Mouse (Mus musculus): ENCODE results near the gene Esr1. TPM values are rescaled to one million over a fixed set of nuclear protein-coding genes. Genes with fewer than 3 reads are reported as not detected.
A peak's percentile ranks its signal among the peaks of the same experiment; 100 is the strongest.

Gene Esr1
- total RNA-seq, 2 experiments from 2014 or later, result 20.8 to 26.0 TPM

DNA sequence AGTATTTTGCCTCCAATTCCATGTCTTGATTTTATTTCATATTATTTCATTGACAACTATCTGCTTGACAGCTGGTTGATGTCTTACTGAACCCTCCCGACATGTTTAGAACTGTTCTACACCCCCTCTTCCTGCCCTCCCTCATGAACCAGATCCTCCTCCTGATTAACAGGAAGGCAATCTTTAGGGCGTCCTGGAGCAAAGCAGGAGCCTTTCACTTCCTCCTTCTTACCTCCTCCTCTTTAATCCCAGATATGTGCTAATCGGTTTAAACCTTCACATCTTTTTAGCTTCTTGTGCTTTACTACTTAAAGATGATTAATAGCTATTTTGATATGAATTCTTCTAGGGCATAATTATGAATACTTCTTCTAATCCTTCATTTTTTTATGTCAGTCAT, 166.6 kb downstream of the Esr1 start:
- intact Hi-C loops (cut with DNase I; ENCODE audit: low total_unique reads), result no loop called here

DNA sequence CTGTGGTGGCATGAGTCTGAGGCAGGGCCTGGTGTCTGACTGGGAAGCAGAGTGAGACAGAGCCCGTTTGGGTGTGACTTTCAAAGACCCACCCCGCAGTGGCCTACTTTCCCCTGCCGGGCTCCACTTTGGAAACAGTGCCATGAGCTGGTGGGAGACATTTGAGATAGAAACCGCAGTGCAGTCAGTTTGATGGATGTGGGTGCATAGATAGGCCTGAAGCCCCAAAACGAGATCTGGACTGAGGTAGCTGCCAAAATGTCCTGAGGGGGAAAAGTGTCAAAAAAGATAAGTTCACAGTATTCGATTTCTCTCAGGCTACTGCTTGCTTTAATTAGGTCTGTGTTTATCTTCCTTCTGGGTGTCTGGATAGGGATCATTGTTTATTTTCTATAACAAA, 169.5 kb downstream of the Esr1 start:
- no peak for DNase-seq
- intact Hi-C loops (cut with DNase I; ENCODE audit: low total_unique reads), result no loop called here

More for the DNA sequence above, 166.6 kb downstream of the Esr1 start:
- no peak for DNase-seq

DNA sequence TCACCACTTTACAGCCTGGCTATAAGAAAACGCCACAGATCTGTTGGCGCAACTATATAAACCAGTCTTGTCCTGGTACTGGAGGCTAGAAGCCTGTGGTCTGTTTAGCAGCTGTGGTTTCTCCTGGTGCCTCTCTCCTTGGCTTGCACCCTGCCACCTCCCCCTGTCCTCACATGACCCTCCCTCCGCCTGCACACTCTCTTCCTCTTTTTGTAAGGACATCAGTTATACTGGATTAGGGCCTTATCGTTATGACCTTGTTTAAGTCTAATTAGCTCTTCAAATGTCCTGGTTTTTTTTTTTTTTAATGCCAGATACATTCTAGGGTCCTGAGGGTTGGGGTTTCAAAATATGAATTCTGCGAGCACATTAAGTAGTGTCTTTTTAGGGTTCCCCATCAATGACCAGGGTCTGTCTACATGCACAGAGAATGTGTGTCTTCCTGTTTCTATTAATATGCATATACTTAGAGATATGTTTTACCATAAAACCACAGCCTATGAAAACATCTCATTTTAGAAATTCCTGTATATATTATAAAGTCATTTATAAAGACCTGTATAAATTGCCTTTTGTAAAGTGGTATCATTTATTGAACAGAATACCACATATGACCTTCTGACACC, 175.7 kb downstream of the Esr1 start:
- DNase-seq, result peak; percentile 56

DNA sequence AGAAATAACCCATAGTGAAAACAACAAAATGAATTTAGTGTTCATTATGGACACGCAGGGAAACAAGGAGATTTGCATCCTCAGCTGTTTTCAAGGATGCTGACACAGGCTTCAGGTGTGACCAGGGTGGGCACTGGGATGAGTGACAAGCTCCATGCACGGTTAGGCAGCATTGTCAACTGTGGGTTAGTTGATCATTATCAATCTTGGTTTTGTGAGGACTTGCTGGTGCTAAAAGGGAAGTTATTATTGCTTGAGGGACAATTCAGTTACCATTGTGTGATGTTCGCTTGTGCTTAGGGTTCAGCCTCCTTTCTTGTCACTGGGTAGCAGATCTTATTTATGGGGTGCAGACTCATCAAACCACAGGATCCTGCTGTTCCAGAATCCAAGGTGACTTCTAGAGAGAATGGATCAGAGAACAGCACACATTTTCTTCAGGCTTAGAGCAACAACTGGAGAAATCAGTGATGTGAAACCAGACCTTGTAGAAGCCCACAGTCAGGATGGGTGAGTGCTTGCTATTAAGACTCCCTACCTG, 186.9 kb downstream of the Esr1 start:
- intact Hi-C loops (cut with DNase I; ENCODE audit: low total_unique reads), result no loop called here
- no peak for DNase-seq

More for the DNA sequence above, 175.7 kb downstream of the Esr1 start:
- intact Hi-C loops (cut with DNase I; ENCODE audit: low total_unique reads), result no loop called here

DNA sequence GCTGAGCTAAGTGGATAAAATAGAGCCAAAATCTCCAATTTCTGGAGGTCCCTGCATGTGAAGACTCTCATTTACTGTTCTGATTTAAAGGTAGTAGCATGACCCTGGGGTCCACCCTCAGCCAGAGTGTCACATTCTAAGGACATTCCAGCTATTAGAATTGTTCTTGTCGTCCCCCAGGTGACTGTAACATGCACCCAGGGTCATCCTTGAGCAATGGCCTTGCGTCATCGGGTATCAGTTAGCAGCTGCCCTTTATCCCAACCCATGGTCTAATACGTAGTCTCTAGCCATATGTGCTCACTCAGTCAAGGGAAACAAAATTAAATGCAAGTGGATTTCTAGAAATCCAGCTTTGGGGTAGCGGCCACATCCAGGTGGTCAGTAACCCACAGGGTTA, 213.0 kb downstream of the Esr1 start:
- no peak for DNase-seq
- intact Hi-C loops (cut with DNase I; ENCODE audit: low total_unique reads), result no loop called here

DNA sequence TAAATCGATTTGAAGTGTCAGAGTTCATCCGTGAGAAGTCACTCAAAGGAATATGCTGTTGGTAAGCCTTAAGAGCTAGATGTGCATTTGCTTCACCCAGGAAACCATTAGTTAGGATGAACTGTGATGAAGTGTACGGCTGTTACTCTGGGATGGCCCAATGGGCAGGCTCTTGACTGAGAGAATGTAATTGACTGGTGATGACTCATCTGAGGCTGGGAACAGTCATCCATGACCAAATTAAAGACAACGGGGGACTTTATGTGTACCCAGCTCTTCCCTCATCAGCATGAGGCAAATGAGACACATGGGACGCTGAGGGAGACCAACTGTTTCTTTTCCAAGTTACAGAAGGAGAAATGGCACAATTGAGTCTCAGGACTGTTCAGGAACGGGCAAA, 219.2 kb downstream of the Esr1 start:
- no peak for DNase-seq
- intact Hi-C loops (cut with DNase I; ENCODE audit: low total_unique reads), result no loop called here

DNA sequence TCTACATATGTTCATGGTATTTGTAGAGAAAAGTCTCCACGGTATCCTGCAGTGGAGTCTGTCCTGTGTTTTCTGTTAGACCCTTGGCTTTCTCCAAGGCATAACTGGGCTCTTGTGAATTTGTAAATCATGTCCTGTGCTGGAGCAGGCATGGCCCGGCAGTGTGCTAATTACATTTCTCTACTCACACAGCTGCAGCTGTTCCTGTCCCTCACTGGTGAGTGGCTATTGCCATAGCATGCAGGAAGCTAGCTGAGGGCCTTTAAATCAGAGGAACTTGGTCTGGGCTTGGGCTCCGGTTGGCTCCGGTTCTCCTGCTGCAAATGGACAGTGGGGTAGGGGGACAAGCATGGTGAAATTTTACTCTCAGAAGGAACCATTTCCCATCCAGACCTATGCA, 226.7 kb downstream of the Esr1 start:
- intact Hi-C loops (cut with DNase I; ENCODE audit: low total_unique reads), result no loop called here
- DNase-seq, result peak; percentile 51

DNA sequence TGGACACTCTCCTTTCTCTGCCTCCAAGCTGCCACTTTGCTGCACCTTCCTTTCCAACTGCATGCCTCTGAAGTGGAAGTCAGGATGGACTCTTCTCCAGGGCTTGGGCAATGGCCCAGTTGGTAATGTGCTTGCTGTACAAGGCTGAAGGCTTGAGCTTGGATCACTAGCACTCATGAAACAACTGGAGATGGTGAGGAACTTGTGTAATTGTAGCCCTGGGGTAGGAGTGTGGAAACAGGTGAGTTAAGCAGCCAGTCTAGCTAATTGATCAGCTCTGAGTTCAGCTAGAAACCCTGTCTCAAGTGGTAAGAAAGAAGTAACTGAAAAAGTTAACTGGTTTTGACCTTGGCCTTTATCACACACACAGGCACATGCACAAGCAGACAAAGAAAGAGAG, 229.6 kb downstream of the Esr1 start:
- intact Hi-C loops (cut with DNase I; ENCODE audit: low total_unique reads), result no loop called here
- no peak for DNase-seq

DNA sequence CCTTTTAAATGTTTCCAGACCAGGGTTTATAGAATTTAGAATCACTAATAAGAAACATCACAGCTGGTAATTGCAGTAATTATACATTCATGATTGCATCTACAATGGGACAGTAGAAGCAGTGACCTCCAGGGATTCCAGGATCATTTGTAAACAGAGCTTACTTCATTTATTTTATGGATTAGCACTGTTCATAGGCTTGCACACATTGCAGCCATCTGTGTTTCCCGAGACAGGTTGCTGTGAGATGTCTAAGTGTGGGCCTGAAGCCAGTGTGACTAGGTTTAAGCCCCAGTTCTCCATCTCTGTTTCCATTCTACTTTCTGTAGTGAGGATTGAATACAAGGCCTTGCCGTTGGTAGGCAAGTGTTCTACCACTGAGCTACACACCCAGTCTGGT, 236.1 kb downstream of the Esr1 start:
- intact Hi-C loops (cut with DNase I; ENCODE audit: low total_unique reads), result no loop called here
- DNase-seq, result no peak

DNA sequence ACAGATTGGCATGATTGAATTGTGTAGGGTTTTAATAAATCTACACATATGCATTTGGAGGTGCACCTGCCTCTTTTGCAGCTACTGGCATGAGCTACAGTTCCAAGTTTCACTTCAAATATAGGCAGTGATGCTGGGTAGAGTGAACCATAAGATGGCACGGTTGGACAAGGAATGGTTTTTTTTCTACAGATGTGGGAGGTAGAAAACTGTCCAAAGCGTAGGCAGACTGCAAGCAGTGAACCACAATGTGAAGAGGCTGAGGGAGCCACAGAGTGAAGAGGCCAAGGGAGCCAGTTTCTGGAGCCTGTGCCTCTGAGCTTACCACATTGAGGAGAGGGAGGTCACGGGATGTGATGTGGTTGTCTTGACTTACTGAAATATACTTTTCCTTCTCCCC, 238.5 kb downstream of the Esr1 start:
- intact Hi-C loops (cut with DNase I; ENCODE audit: low total_unique reads), result no loop called here
- no peak for DNase-seq

DNA sequence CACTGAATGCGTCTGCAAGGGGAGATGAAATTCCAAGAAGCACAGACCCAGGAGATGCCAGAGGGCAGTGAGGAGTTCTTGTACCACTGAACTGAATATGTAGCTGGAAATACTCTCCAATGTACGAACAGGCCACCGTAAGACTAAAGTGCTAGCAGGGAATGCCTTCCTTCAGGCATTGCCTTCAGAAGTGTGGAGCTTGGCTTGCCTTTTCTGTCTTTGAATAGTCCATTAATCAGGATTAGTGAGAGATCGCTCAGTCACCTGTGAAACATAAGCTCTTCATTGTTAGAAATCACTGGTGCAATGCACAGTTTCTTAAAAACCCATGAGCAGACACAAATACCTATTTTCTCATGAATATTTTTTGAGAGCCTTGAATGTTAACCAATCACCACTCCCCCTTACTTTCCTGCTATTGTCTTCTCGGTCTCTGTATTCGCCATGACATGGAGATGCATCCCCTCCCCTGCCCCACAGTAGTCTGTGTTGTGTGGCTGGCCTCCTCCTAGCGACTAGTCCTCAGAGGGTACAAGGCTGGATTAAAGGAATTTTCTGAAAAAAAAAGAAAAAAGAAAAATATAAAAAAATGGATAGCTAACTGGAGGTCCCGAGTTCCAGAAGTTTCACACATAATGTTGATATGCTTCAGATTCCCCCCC, 263.8 kb downstream of the Esr1 start:
- no peak for DNase-seq
- intact Hi-C loops (cut with DNase I; ENCODE audit: low total_unique reads), result no loop called here

DNA sequence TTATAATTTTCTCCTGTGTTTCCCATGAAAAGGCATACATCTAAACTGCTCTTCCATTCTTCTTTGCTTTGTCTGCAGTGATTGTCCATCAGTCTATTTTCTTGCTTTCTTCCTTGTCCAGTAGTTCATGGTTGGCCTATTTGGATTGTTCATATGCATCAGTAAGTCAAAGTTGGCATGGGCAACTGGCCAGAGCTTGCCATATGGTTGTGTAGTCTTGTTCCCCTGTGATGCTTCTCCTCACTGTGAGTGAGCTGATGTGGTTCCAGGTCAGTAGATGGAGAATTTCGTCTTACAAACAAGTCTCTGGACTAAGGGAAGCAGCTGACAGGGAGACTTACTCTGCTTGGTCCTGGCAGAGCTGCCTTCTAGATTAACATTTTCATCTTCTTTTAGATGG, 270.0 kb downstream of the Esr1 start:
- intact Hi-C loops (cut with DNase I; ENCODE audit: low total_unique reads), result no loop called here

DNA sequence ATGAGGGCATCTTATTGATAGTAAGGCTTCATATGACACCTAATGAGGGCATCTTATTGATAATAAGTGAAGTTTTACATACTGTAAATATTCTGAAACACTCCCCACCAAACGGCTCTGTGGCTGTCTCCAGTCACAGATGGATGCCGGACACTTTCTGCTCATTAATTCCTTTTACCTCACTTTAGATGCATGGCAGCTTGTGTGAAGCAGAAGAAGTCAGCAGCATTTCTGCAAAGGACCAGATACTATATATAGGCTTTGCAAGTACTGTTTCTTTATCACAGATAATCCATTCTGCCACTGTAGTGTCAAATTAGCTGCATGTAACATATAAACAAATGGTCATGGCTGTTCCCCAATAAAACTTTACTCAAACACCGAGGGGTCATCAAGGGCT, 274.1 kb downstream of the Esr1 start:
- intact Hi-C loops (cut with DNase I; ENCODE audit: low total_unique reads), result no loop called here
- no peak for DNase-seq

More for the DNA sequence above, 270.0 kb downstream of the Esr1 start:
- DNase-seq, result no peak

DNA sequence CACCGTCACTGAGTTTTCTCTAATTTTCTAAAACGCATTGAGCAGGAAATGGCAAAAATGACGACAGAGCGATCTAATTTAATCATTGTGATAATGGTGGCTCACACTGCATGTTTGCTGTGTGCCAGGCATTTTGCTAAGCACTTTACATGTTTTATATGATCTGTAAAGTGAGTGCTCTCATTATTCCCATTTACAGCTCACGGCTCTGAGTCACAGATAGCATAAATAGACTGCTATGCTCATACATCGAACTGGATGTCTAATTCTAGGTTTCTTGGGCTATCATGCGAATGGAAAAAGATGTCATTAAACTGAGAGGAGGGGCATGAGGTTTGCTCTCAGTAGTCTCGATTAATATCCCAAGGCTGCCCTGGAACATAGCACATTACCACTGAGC, 274.6 kb downstream of the Esr1 start:
- intact Hi-C loops (cut with DNase I; ENCODE audit: low total_unique reads), result no loop called here
- no peak for DNase-seq

DNA sequence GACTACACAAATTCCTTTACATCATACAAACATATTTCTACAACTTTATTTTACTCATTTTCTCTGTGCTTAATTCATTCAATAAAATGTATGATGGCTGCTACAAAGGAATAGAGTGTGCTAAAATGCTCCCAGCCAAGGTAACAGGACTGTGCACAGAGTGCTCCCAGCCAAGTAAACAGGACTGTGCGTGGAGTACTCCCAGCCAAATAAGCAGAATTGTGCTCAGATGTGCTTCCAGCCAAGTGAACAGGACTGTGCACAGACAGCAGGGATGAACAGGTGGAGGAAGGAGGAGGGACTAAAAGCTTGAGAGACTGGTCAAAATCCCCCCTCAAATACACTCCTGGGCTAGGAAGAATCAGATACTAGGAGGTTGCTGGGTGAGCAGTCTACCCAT, 282.1 kb downstream of the Esr1 start:
- no peak for DNase-seq
- intact Hi-C loops (cut with DNase I; ENCODE audit: low total_unique reads), result no loop called here

DNA sequence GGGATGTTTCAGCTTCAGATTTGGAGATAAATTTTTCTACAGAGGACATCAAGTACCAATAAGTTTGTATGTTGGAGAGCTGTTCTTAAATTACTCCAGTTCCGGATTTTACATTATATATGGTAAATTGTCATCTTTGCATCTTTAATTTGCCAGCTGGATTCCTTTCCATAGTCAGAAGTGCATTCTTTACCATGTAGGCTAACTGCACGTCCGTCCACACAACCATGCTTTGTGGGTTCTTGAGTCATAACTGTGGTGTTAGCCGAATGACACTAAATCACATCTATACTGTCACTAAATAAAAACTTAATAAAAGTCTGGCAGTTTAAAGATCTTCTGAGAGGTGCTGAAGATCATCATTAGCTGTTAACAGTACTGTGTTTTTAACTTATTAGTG, 286.4 kb downstream of the Esr1 start:
- DNase-seq, result no peak
- intact Hi-C loops (cut with DNase I; ENCODE audit: low total_unique reads), result no loop called here

DNA sequence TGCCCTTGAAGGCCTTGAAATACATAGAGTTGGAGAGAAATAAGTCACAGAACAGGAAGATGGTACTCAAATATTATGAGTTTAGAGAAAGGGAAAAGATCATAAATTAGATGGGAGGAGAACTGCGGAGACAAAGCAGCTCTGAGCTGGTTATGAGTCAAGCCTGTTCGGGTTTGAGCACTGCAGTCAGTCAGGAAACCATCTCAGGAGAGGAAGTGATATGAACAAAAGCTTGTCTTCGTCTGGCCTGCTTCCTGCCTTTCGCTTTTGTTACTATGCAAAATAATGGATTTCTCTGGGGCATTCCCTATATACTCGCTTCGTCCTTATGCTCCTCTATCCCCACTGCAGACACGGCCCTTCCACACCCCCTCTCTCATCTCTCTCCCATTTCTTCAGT, 288.9 kb downstream of the Esr1 start:
- DNase-seq, result no peak
- intact Hi-C loops (cut with DNase I; ENCODE audit: low total_unique reads), result loop anchor here (5.0 kb wide), 1 partner anchor 483 kb away; no protein-coding TSS in a partner anchor

DNA sequence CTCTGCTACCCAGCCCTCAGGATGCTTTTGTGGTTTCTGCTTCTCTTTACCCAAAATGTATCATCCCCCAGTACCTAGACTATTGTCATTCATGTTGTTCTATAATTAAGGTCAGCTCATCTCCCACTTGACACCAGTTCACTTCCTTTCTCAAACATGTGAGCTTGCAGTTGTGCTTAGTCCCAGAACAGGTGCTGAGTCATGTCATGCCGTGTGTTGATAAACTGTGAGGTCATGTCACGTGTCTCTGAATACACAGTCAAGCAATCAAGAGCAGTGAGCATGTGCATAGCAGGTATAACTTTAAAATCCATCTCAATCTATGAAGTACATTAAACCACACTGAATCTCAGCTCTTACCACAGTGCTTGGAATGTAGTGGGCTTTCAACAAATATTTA, 297.9 kb downstream of the Esr1 start:
- DNase-seq, result no peak
- intact Hi-C loops (cut with DNase I; ENCODE audit: low total_unique reads), result no loop called here

DNA sequence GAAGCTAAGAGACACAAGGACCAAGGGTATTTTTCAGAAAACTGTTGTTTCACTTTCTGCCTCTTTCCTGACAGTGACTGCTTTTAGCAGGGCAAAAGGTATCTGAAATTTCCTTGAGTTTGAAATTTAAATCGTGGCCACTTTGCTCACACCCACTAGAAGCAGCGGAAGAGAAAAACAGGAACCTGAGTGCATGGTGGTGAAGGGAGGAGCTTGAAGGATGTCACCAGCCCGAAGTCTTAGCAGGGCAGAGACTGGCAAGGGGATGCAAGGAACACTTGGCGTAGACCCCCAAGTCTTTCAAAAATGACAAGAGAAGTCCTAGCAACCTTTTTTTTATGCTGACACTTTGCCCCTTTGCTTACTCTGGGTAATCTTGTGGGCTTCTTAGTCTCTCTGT, 299.1 kb downstream of the Esr1 start:
- DNase-seq, result no peak
- intact Hi-C loops (cut with DNase I; ENCODE audit: low total_unique reads), result no loop called here

DNA sequence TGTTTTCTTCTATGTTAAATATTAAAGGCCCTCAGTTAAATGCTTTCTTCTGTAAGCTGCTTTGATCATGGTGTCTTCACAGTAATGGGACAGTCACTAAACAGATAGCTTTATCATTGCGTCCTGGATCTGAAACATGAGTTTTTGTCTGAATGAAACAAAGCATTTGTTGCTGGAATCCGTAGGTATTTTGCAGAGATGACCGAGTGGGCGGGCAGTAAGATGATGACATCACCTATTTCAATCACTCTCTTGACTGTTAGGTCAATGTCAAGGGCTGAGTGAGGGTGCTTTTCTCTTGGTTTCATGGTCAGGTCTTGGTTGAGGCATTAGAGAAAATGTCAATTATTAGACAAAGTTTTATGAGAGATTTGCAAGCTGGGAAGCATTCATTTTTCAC, 307.7 kb downstream of the Esr1 start:
- no peak for DNase-seq
- intact Hi-C loops (cut with DNase I; ENCODE audit: low total_unique reads), result no loop called here

DNA sequence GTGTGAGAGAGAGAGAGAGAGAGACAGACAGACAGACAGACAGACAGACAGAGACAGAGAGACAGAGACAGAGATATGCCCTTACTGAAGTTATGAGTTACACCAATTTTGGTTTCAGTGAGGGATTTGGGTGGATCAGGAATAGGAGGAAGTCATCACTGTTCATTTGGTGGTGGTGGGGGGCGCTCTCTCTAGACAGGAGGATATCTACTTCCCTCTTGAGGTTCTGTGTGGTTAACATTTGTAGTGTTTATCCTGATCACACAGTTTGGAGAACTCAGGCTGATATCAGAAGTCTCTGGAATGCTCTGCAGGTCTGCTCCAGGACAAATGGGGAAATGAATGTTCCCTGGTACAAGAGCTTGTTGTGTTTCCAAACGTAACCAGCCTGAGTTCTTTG, 312.2 kb downstream of the Esr1 start:
- intact Hi-C loops (cut with DNase I; ENCODE audit: low total_unique reads), result no loop called here
- DNase-seq, result no peak
